Mouse (Mus musculus): ENCODE results near the gene 9230113P08Rik.
"Not testable (repeated sequence)": the region's sequence is repeated elsewhere in the genome, so short reads cannot be mapped to it uniquely, and the experiment has no call there.

Gene 9230113P08Rik

GRCm38 (mm10) chr9:35908123-35908522, at the start of gene 9230113P08Rik:
Gene 9230113P08Rik (plus strand): TSS chr9:35908423.
- DNase-seq, result not testable (repeated sequence)

GRCm38 (mm10) chr9:35893112-35893511, 15.1 kb upstream of the 9230113P08Rik start:
- not testable (repeated sequence) for DNase-seq

- DNase-seq, result no peak
Measured at GRCm38 (mm10) chr9:35904494-35904893, 3.7 kb upstream of the 9230113P08Rik start.

- no peak for DNase-seq
Measured at GRCm38 (mm10) chr9:35930817-35931216, 22.6 kb downstream of the 9230113P08Rik start.
